Mouse (Mus musculus) monocyte, adult 5-6 weeks (primary cell): ENCODE results near the gene Gng11. TPM values are rescaled to one million over a fixed set of nuclear protein-coding genes. Genes with fewer than 3 reads are reported as not detected.

Source experiments
- ATAC-seq: fragments of 153-309, 156-312 bp; replicated peaks from 2 replicates; pipeline ENCODE4 v1.8.0; 2017; ENCODE audit warnings: mild to moderate bottlenecking; ENCODE audit not compliant: low TSS enrichment, insufficient number of reproducible peaks, severe bottlenecking, poor library complexity, low FRiP score
- total RNA-seq: library from RNA; stranded (forward); fragments of 200-1000, 200-491, 200-594 nt; gene quantifications from 3 replicates; pipeline ENCODE4 v1.2.3, GENCODE M21; 2017

Gene Gng11
- total RNA-seq, 1 experiment from 2014 or later = 2.9 TPM

DNA sequence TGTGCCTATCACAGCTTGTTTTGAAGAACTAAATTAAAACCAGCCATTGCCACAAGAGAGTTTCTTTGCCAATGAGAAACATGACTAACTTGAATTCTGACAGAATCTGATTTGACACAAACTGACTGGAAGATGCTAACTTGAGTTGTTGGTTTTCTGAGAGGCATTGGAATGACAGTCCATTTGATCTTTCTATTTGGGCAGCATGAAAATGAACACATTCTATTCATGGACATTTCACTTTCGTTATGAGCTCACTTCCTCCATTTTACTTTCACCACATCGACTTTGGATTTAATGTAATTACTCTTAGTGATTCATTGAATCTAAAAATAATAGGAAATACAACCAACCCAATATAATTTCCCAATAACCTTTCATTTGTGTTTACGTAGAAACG is 50.7 kb downstream of the Gng11 start:
- ATAC-seq = no peak

Other genes with a start within 250 kb of the Gng11 start
- not detected in 3 replicates for gene Calcr, start 239.2 kb upstream of the Gng11 start, total RNA-seq
- not detected in 3 replicates for gene Tfpi2, start 15.0 kb upstream of the Gng11 start, total RNA-seq
- 0.32 to 1.8 TPM in 2 of 3 replicates, not detected in the other for gene Gngt1, start 10.1 kb upstream of the Gng11 start, total RNA-seq
- gene Bet1, start 83.1 kb downstream of the Gng11 start, total RNA-seq = 31.1 to 50.5 TPM (median 47.3 TPM) in 3 replicates